Mouse (Mus musculus) adrenal gland, adult 10 weeks (tissue): ENCODE measurements around the gene Sipa1l2. TPM values are rescaled to one million over a fixed set of nuclear protein-coding genes. Genes with fewer than 3 reads are reported as not detected.

Experiments used
- polyA plus RNA-seq: library from polyadenylated mRNA; stranded (reverse); fragments of 350-450 nt; fragmentation: Illumina TruSeq; extraction: RNeasy Lipid Tissue Mini Kit (QIAGEN cat#74804); gene quantifications from one replicate; pipeline ENCODE4 v1.2.3, GENCODE M21; 2014; ENCODE audit warnings: low read depth, low replicate concordance

Sipa1l2 gene
- 6.2 TPM for polyA plus RNA-seq

DNA sequence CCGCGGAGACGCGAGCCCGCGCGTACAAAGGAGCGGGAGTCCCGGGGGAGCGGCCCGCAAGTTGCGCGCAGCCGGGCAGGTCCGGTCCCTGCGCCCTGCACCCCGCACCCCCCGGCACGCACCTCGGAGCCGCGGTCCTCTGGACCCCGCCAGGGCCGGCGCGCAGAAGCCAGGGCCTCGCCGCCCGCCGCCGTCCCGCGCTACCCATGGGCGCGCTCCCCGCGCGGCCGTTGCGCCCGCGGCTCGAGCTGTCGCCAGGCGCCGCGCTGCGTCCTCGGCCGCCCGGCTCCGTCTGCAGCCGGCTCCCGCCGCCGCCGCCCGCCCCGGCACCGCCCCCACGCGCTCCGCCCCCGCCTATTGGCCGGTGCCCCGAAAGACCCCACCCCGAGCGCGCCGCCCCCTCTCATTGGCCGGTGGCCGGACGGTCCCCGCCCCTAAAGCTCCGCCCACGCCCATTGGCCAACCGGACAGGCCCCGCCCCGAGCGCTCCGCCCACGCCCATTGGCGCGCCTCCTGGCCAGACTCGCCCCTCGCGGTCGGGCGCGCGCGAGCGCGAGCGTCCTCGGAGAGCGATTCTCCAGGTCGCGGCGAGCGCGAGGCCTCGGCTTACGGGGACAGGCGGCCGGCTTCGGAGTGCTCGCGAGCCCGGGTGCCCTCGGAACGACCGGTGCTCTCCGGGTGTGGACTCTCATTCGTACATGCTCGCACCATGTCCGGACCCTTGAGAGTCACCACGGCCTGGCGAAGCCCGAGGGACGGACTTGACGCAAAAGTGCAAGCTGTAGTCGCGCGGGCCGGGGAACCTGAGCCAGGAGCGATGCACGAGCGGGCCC, at the start of gene Sipa1l2:
Gene Sipa1l2 (minus strand): TSS at position 276 of the 833 bp plus-strand sequence.

Other genes starting within 250 kb of the Sipa1l2 start
- 4.8 TPM for gene Map10, start 100.0 kb upstream of the Sipa1l2 start, polyA plus RNA-seq
- gene Ntpcr, start 160.2 kb upstream of the Sipa1l2 start, polyA plus RNA-seq = 9.4 TPM